Mouse (Mus musculus) ES-E14 (cell line): ENCODE measurements at regions not wholly inside any gene's neighbourhood (a gene's known extent, or its start where the extent isn't known, plus 50 kb on each side); places are given as distances from the start of the nearest gene placed in this dataset.

Experiments used
- DNase-seq: peaks from one replicate; pipeline ENCODE4 v3.0.0-alpha.2; 2013; ENCODE audit warnings: low read depth, low spot score
- H3K27ac ChIP-seq: 2 replicates; pipeline ENCODE4 v1.5.1; 2012; ENCODE audit warnings: low read depth, mild to moderate bottlenecking, low read length, moderate library complexity, mixed read lengths; ENCODE audit not compliant: poor library complexity, insufficient read depth, severe bottlenecking
- H3K36me3 ChIP-seq: 2 replicates; pipeline ENCODE4 v1.6.1; 2012; ENCODE audit warnings: mild to moderate bottlenecking, low read length, moderate library complexity, mixed read lengths; ENCODE audit not compliant: control insufficient read depth, poor library complexity, insufficient read depth, severe bottlenecking
- H3K4me1 ChIP-seq, 2 experiments: fragments of 150-350 bp in 1 of 2; sonication (generic) in 1 of 2; 2 replicates each; pipeline ENCODE4 v1.6.1; 2012; ENCODE audit warnings: low read length in 2 of 2, mild to moderate bottlenecking in 1 of 2, mixed read lengths in 1 of 2; ENCODE audit not compliant: control insufficient read depth in 2 of 2, insufficient read depth in 2 of 2, poor library complexity in 1 of 2
- H3K4me3 ChIP-seq, 2 experiments: fragments of 150-350 bp in 1 of 2; sonication (generic) in 1 of 2; 2 replicates each; pipeline ENCODE4 v1.5.1; 2012; ENCODE audit warnings: low read length in 2 of 2, low read depth in 1 of 2, mild to moderate bottlenecking in 1 of 2, mixed read lengths in 1 of 2; ENCODE audit not compliant: insufficient read depth in 1 of 2, poor library complexity in 1 of 2, severe bottlenecking in 1 of 2
- H3K9ac ChIP-seq: 2 replicates; pipeline ENCODE4 v1.6.1; 2012; ENCODE audit warnings: low read depth, mild to moderate bottlenecking, low read length, mixed read lengths; ENCODE audit not compliant: poor library complexity, insufficient read depth, severe bottlenecking
- H3K9me3 ChIP-seq: fragments of 150-350 bp; sonication (generic); 2 replicates; pipeline ENCODE4 v1.6.1; 2012; ENCODE audit warnings: low read depth, mild to moderate bottlenecking, low read length; ENCODE audit not compliant: control insufficient read depth, insufficient read depth
- CHD2 ChIP-seq: IDR thresholded peaks from 2 replicates; pipeline ENCODE4 v1.6.1; 2014; ENCODE audit warnings: mild to moderate bottlenecking, low read depth, low read length, inconsistent platforms
- HCFC1 ChIP-seq: IDR thresholded peaks from 2 replicates; pipeline ENCODE4 v1.6.1; 2012; ENCODE audit warnings: low read length, inconsistent platforms, borderline replicate concordance; ENCODE audit not compliant: insufficient read depth
- MAFK ChIP-seq: IDR thresholded peaks from 2 replicates; pipeline ENCODE4 v1.6.1; 2014; ENCODE audit warnings: mild to moderate bottlenecking, low read depth, low read length, inconsistent platforms; ENCODE audit not compliant: insufficient read depth
- ZC3H11A ChIP-seq: IDR thresholded peaks from 2 replicates; pipeline ENCODE4 v1.6.1; 2012; ENCODE audit warnings: low read depth, mild to moderate bottlenecking, inconsistent platforms, low read length, borderline replicate concordance
- ZNF384 ChIP-seq: IDR thresholded peaks from 2 replicates; pipeline ENCODE4 v1.6.1; 2012; ENCODE audit warnings: low read depth, low read length, inconsistent platforms
- in situ Hi-C, 2 experiments: fragments of 600-800 bp; cut with MboI; formaldehyde crosslinking; loops; one replicate each; pipeline ENCODE4 v1.15.1; 2025; ENCODE audit warnings: low sequenced_read_pairs in 2 of 2, inconsistent platforms in 1 of 2; ENCODE audit not compliant: unreplicated experiment in 2 of 2

- Histone ChIP-seq H3K9me3 (no peaks in the 10 kb centered on the region), H3K36me3 (no peaks in the 10 kb centered on the region), H3K4me3 (no peak overlapping the region), H3K9ac (no peak overlapping the region), H3K4me1 (peaks cover 0 to 6% of the 10 kb centered on the region in 2 experiments; a peak in 2 of 4 replicates), H3K27ac (no peak overlapping the region)
- in situ Hi-C loops, result no loop called here
- TF ChIP-seq ZNF384 (no peak), MAFK (no peak), ZC3H11A (no peak), HCFC1 (no peak), CHD2 (no peak)
- no peak for DNase-seq
Measured at GRCm38 (mm10) chr3:39335612-39336230, 449.0 kb downstream of the Fat4 start.

GRCm38 (mm10) chr3:39341161-39341687, 454.5 kb downstream of the Fat4 start:
- Histone ChIP-seq H3K4me3 (no peak overlapping the region), H3K27ac (no peak overlapping the region), H3K36me3 (no peaks in the 10 kb centered on the region), H3K9me3 (no peaks in the 10 kb centered on the region), H3K9ac (no peak overlapping the region), H3K4me1 (no peaks in the 10 kb centered on the region)
- in situ Hi-C loops, result no loop called here
- TF ChIP-seq HCFC1, result no peak
- no peak for TF ChIP-seq ZNF384
- no peak for TF ChIP-seq ZC3H11A
- no peak for TF ChIP-seq MAFK
- TF ChIP-seq CHD2, result no peak
- no peak for DNase-seq

- Histone ChIP-seq H3K27ac (no peak overlapping the region), H3K36me3 (no peaks in the 10 kb centered on the region), H3K9me3 (no peaks in the 10 kb centered on the region), H3K4me3 (no peak overlapping the region), H3K9ac (no peak overlapping the region), H3K4me1 (no peaks in the 10 kb centered on the region)
- TF ChIP-seq MAFK, result no peak
- in situ Hi-C loops, result no loop called here
- DNase-seq, result no peak
Measured at GRCm38 (mm10) chr3:39344078-39344477, 457.3 kb downstream of the Fat4 start.

GRCm38 (mm10) chr3:39347578-39347977, 460.8 kb downstream of the Fat4 start:
- H3K27ac ChIP-seq, result no peak overlapping the region
- TF ChIP-seq HCFC1 (no peak), MAFK (no peak), ZC3H11A (no peak), ZNF384 (no peak), CHD2 (no peak)
- no peaks in the 10 kb centered on the region for H3K9me3 ChIP-seq
- no peak overlapping the region for H3K4me3 ChIP-seq
- H3K9ac ChIP-seq, result no peak overlapping the region
- no peaks in the 10 kb centered on the region for H3K4me1 ChIP-seq
- H3K36me3 ChIP-seq, result no peaks in the 10 kb centered on the region
- DNase-seq, result no peak
- in situ Hi-C loops, result no loop called here

GRCm38 (mm10) chr3:39357012-39357411, 470.3 kb downstream of the Fat4 start:
- TF ChIP-seq CHD2 (no peak), MAFK (no peak), HCFC1 (no peak), ZC3H11A (no peak), ZNF384 (no peak)
- DNase-seq, result no peak
- Histone ChIP-seq H3K4me3 (no peak overlapping the region), H3K36me3 (no peaks in the 10 kb centered on the region), H3K9me3 (no peaks in the 10 kb centered on the region), H3K4me1 (no peaks in the 10 kb centered on the region), H3K9ac (no peak overlapping the region), H3K27ac (no peak overlapping the region)
- in situ Hi-C loops, result no loop called here
